Mouse (Mus musculus) bone marrow macrophage, adult 2 months (primary cell): ENCODE data around the gene Vmn1r159. TPM values are rescaled to one million over a fixed set of nuclear protein-coding genes. Genes with fewer than 3 reads are reported as not detected.
"Not testable (repeated sequence)": the region's sequence is repeated elsewhere in the genome, so short reads cannot be mapped to it uniquely, and the experiment has no call there.

ENCODE experiments used
- H3K27ac ChIP-seq: 2 replicates; pipeline ENCODE4 v1.5.1; 2012; ENCODE audit warnings: low read depth, low read length; ENCODE audit not compliant: insufficient read depth
- H3K4me1 ChIP-seq: 2 replicates; pipeline ENCODE4 v1.6.1; 2012; ENCODE audit warnings: low read length; ENCODE audit not compliant: control insufficient read depth, insufficient read depth
- H3K4me3 ChIP-seq: 2 replicates; pipeline ENCODE4 v1.5.1; 2012; ENCODE audit warnings: mild to moderate bottlenecking, low read length, moderate library complexity; ENCODE audit not compliant: insufficient read depth
- polyA plus RNA-seq: library from polyadenylated mRNA; stranded (reverse); fragments of >200 nt; gene quantifications from 2 replicates; pipeline ENCODE4 v1.2.4, GENCODE M21; 2012; ENCODE audit not compliant: missing spikeins, insufficient read depth, insufficient read length

The Vmn1r159 gene
- polyA plus RNA-seq, result not detected in 2 replicates

- H3K4me1 ChIP-seq, H3K27ac ChIP-seq, H3K4me3 ChIP-seq: not testable (repeated sequence)
These were observed at the start of gene Vmn1r159 for GRCm38 (mm10) chr7:22843505-22843904. Gene Vmn1r159 (minus strand): TSS chr7:22843605.

DNA sequence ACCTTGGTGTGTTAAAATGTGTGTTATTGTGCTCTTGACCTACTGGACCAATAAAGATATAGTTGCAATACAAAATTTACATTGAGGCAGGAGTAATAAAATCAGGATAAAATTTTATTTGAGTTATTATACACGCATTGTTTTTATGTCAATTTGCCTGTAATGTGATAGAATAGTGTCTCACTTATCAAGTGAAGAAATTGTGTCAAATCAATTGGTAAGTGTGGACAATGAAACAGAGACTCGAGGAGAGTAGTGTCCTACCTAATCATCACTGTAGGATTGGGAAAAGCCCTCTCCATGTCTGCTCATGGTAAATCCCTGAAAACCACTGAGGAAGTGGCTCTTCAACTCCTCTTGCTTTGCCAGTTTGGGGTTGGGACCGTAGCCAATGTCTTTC lies 27.5 kb upstream of the Vmn1r159 start, which contains the start of gene Vmn1r160:
Gene Vmn1r160, plus strand, starts transcription at position 301 of the 400 bp plus-strand sequence.
- H3K4me1 ChIP-seq, H3K27ac ChIP-seq, H3K4me3 ChIP-seq: not testable (repeated sequence)

Other genes with a start within 250 kb of the Vmn1r159 start
- not detected in 2 replicates for gene Vmn1r155, start 185.6 kb downstream of the Vmn1r159 start, polyA plus RNA-seq
- not detected in 2 replicates for gene Gm8693, start 151.3 kb downstream of the Vmn1r159 start, polyA plus RNA-seq
- gene Gm4567, start 123.9 kb downstream of the Vmn1r159 start, polyA plus RNA-seq, result not detected in 2 replicates
- not detected in 2 replicates for gene Vmn1r157, start 81.9 kb downstream of the Vmn1r159 start, polyA plus RNA-seq
- gene Vmn1r158, start 52.8 kb downstream of the Vmn1r159 start, polyA plus RNA-seq, result not detected in 2 replicates
- gene Vmn1r160, start 27.6 kb upstream of the Vmn1r159 start, polyA plus RNA-seq, result not detected in 2 replicates
- gene Gm4214, start 141.1 kb upstream of the Vmn1r159 start, polyA plus RNA-seq, result not detected in 2 replicates
- not detected in 2 replicates for gene Gm4216, start 176.3 kb upstream of the Vmn1r159 start, polyA plus RNA-seq
- gene Vmn1r163, start 211.9 kb upstream of the Vmn1r159 start, polyA plus RNA-seq, result not detected in 2 replicates
- gene Gm8720, start 223.9 kb upstream of the Vmn1r159 start, polyA plus RNA-seq, result not detected in 2 replicates